Mouse (Mus musculus): ENCODE data around the gene Ifnab.

Ifnab gene

GRCm38 (mm10) chr4:88676824-88677223, 14.3 kb downstream of the Ifnab start, which contains the start of gene Ifna16:
Ifna16 (minus strand) TSS chr4:88676924.
- DNase-seq (ENCODE audit: low spot score) = no peak

- DNase-seq (ENCODE audit: low spot score) = no peak
Observed at GRCm38 (mm10) chr4:88655461-88655860, 35.7 kb downstream of the Ifnab start.

GRCm38 (mm10) chr4:88653644-88654043, 37.5 kb downstream of the Ifnab start:
- no peak for DNase-seq (ENCODE audit: low spot score)

- DNase-seq (ENCODE audit: low spot score) = no peak
Observed at GRCm38 (mm10) chr4:88644359-88644758, 46.8 kb downstream of the Ifnab start, which contains the start of gene Ifna13. Ifna13 (minus strand) TSS chr4:88644459.

- DNase-seq (ENCODE audit: low spot score) = no peak
Observed at GRCm38 (mm10) chr4:88642526-88642925, 48.6 kb downstream of the Ifnab start.

GRCm38 (mm10) chr4:88641077-88641831, 49.9 kb downstream of the Ifnab start:
- DNase-seq (ENCODE audit: low spot score) = peak; percentile 100

- no peak for DNase-seq (ENCODE audit: low spot score)
Observed at GRCm38 (mm10) chr4:88640704-88641076, 50.5 kb downstream of the Ifnab start.

All from testis, postnatal 10 days (tissue).